Mouse (Mus musculus) kidney, postnatal 0 days (tissue): Measurements from ENCODE around the gene Evc. TPM values are rescaled to one million over a fixed set of nuclear protein-coding genes. Genes with fewer than 3 reads are reported as not detected.

Experiments used
- ATAC-seq: fragments of 200-750 bp; cut with Nextera tagmentation; replicated peaks from 2 replicates; pipeline ENCODE4 v1.8.0; 2017; ENCODE audit warnings: low read depth, moderate number of reproducible peaks, moderate TSS enrichment, moderate library complexity; ENCODE audit not compliant: low FRiP score
- DNase-seq: peaks from one replicate; pipeline ENCODE4 v3.0.0-alpha.2; 2016; ENCODE audit warnings: low spot score
- H3K27ac ChIP-seq: fragments of 300-500 bp; sonication (generic); 2 replicates; pipeline ENCODE4 v1.5.1; 2014; ENCODE audit warnings: mild to moderate bottlenecking
- H3K27me3 ChIP-seq: fragments of 300-500 bp; sonication (generic); 2 replicates; pipeline ENCODE4 v1.6.1; 2014; ENCODE audit warnings: low read length, mixed read lengths; ENCODE audit not compliant: insufficient read depth
- H3K36me3 ChIP-seq: fragments of 300-500 bp; sonication (generic); 2 replicates; pipeline ENCODE4 v1.6.1; 2014; ENCODE audit warnings: low read length, mixed read lengths; ENCODE audit not compliant: insufficient read depth
- H3K4me1 ChIP-seq: fragments of 300-500 bp; sonication (generic); replicated peaks from 2 replicates; pipeline ENCODE4 v1.6.1; 2014; ENCODE audit warnings: antibody characterized with exemption, low read length, mixed read lengths; ENCODE audit not compliant: insufficient read depth
- H3K4me2 ChIP-seq: fragments of 300-500 bp; sonication (generic); 2 replicates; pipeline ENCODE4 v1.6.1; 2014; ENCODE audit warnings: mild to moderate bottlenecking, low read length, moderate library complexity, mixed read lengths
- H3K4me3 ChIP-seq: fragments of 300-500 bp; sonication (generic); replicated peaks from 2 replicates; pipeline ENCODE4 v1.5.1; 2014; ENCODE audit warnings: low read depth, low read length
- H3K9ac ChIP-seq: fragments of 300-500 bp; sonication (generic); 2 replicates; pipeline ENCODE4 v1.6.1; 2014; ENCODE audit warnings: low read depth, low read length
- H3K9me3 ChIP-seq: fragments of 300-500 bp; sonication (generic); replicated peaks from 2 replicates; pipeline ENCODE4 v1.6.1; 2016; ENCODE audit warnings: low read length, inconsistent platforms, mixed read lengths
- CTCF ChIP-seq: IDR thresholded peaks from 2 replicates; pipeline ENCODE4 v1.5.1; 2016; ENCODE audit warnings: antibody characterized with exemption, low read depth, mild to moderate bottlenecking, moderate library complexity
- WGBS: fragments of 180-500 bp; shearing (Covaris S2); extraction: QIAGEN DNeasy Blood & Tissue Kit; methylation state at CpG from one replicate; pipeline ENCODE4 v1.1.7; 2014; 5-methylcytosine and 5-hydroxymethylcytosine counted together
- polyA plus RNA-seq: library from polyadenylated mRNA; unstranded; fragments of >200 nt; fragmentation: Nextera tagmentation; extraction: Ambion mirVana; gene quantifications from 2 replicates; pipeline ENCODE4 v1.2.1, GENCODE M21; 2015

Evc gene
- polyA plus RNA-seq, 1 experiment from 2014 or later, result 13.8 TPM

DNA sequence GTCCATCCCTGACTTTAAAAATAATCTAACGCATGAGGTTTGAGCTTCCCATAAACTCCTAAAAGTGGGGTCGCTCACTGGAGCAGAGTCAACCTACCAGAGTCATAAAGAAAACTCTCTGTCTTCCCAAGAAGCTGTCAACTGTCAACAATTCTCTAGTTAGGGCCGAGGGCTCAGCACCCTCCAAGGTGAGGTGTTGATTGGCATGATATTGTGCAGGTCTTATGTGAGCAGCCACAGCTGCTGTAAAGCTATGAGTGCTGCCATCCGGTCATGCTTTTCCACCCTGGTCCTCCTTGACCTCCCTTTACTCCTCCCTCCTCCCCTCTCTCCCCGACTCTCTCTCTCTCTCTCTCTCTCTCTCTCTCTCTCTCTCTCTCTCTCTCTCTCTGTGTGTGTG is 25.9 kb upstream of the Evc start:
- H3K4me1 ChIP-seq, result no peaks in the 10 kb centered on the region
- no peak overlapping the region for H3K27ac ChIP-seq
- H3K4me3 ChIP-seq, result no peak overlapping the region
- ATAC-seq (no peak), DNase-seq (no peak)
- no peaks in the 10 kb centered on the region for H3K9me3 ChIP-seq
- TF ChIP-seq CTCF, result no peak
- 42% methylated on average over 5 of the region's 5 CpGs for WGBS
- 0 out of 2 replicates have a peak, but pooled peaks cover 9% of the 10 kb centered on the region for H3K36me3 ChIP-seq
- no peak overlapping the region for H3K4me2 ChIP-seq
- H3K9ac ChIP-seq, result no peak overlapping the region
- H3K27me3 ChIP-seq, result no peaks in the 10 kb centered on the region

DNA sequence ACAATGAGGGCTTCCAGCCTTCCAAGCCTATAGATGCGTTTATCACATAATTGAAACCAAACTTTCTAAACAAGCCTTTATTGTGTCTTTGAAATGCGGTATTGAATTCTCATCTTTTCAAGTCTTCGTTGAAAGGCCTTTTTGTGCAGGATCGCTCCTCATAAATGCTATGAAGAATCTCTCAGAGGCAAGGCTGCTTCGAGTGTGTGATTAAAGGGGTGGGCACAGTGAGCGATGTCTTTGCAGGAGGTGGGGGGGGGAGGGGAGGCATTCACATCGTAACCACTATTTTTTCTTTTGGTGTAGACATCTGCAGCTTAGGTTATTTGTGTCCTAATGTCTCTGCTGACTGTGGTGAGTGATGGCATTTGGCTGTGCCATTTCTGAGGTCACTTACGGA is 19.3 kb upstream of the Evc start:
- WGBS, result 90% methylated on average over 8 of the region's 8 CpGs
- no peaks in the 10 kb centered on the region for H3K9me3 ChIP-seq
- no peak overlapping the region for H3K4me3 ChIP-seq
- H3K36me3 ChIP-seq, result 0 out of 2 replicates have a peak, but pooled peaks cover 9% of the 10 kb centered on the region
- no peak overlapping the region for H3K4me2 ChIP-seq
- H3K9ac ChIP-seq, result no peak overlapping the region
- no peaks in the 10 kb centered on the region for H3K27me3 ChIP-seq
- DNase-seq, result no peak
- ATAC-seq, result no peak
- no peak overlapping the region for H3K27ac ChIP-seq
- no peak for TF ChIP-seq CTCF
- H3K4me1 ChIP-seq, result no peaks in the 10 kb centered on the region

DNA sequence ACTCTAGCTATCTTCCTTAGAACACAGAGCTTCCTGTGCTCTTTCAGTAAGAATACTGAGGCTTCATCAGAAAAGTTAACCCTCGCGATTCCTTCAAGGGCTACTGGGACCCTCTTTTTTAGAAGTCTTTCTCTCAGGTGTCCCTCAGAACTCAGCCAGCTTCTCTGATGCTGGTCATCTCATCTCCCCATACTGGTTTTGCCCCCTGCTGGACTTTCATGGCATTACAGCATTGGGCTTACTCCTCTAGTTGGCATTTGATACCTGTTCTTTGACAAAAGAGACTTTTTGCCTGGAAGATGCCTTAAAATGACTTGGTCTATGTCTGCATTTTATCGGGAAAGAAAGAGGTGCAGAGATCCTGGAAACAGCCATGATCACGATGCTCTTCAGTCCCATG is 17.7 kb upstream of the Evc start:
- 85% methylated on average over 4 of the region's 4 CpGs for WGBS
- peak; percentile 40 for DNase-seq
- TF ChIP-seq CTCF, result peak; percentile 76

DNA sequence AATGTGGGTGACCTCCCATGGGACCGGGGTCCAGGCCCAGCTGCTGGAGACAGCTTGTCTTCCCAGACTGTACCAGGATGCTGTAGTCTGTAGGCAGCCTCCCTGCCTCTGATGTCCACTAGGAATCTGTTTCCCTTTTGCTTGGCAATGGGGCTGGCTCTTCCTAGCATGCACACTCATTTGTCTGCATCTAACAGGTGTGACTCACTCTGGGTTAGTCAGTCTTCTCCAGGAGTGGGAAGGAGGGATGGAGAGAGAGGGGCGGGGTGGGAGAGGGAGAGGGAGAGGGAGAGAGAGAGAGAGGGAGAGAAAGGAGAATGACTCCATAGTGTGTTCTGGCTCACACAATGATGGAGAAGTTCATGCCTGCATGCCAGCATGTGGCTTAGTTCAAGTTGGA is 15.1 kb upstream of the Evc start:
- Histone ChIP-seq H3K4me2 (no peak overlapping the region), H3K4me1 (no peaks in the 10 kb centered on the region), H3K27me3 (no peaks in the 10 kb centered on the region), H3K4me3 (no peak overlapping the region), H3K9ac (no peak overlapping the region), H3K9me3 (no peaks in the 10 kb centered on the region), H3K27ac (no peak overlapping the region), H3K36me3 (peaks cover 24% of the 10 kb centered on the region; the same call in 1 of the 2 replicates)
- DNase-seq, result no peak
- 87% methylated on average over 2 of the region's 2 CpGs for WGBS
- ATAC-seq, result no peak
- no peak for TF ChIP-seq CTCF

More for the DNA sequence above, 17.7 kb upstream of the Evc start:
- no peak overlapping the region for H3K4me2 ChIP-seq
- no peaks in the 10 kb centered on the region for H3K27me3 ChIP-seq
- no peak overlapping the region for H3K4me3 ChIP-seq
- H3K4me1 ChIP-seq, result no peaks in the 10 kb centered on the region
- no peaks in the 10 kb centered on the region for H3K9me3 ChIP-seq
- no peak for ATAC-seq
- no peak overlapping the region for H3K9ac ChIP-seq
- 0 out of 2 replicates have a peak, but pooled peaks cover 18% of the 10 kb centered on the region for H3K36me3 ChIP-seq
- H3K27ac ChIP-seq, result no peak overlapping the region

DNA sequence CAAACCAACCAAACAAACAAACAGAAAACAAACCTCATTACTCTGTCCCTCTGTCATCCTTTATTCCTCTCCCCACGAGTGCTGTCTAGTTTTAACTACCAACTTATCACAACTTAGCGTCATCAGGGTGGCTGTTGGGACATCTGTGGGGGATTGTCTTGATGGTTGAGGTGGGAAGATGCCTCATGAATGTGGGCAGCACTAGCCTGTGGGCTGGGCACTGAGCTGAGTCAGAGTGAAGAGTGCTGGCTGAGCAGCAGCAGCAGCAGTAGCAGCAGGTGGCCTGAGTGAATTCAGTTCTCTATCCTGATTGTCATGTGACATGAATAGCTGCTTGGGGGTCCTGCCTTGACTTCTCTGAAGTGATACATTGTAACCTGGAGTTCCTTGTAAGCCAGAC is 7.3 kb upstream of the Evc start:
- ATAC-seq (no peak), DNase-seq (no peak)
- no peak overlapping the region for H3K4me3 ChIP-seq
- H3K9me3 ChIP-seq, result no peaks in the 10 kb centered on the region
- H3K27ac ChIP-seq, result no peak overlapping the region
- no peaks in the 10 kb centered on the region for H3K27me3 ChIP-seq
- TF ChIP-seq CTCF, result no peak
- peaks cover 9% of the 10 kb centered on the region for H3K4me1 ChIP-seq
- WGBS, result 81% methylated on average over 2 of the region's 2 CpGs
- H3K9ac ChIP-seq, result no peak overlapping the region
- no peak overlapping the region for H3K4me2 ChIP-seq
- peaks cover 13% of the 10 kb centered on the region; the same call in 1 of the 2 replicates for H3K36me3 ChIP-seq

DNA sequence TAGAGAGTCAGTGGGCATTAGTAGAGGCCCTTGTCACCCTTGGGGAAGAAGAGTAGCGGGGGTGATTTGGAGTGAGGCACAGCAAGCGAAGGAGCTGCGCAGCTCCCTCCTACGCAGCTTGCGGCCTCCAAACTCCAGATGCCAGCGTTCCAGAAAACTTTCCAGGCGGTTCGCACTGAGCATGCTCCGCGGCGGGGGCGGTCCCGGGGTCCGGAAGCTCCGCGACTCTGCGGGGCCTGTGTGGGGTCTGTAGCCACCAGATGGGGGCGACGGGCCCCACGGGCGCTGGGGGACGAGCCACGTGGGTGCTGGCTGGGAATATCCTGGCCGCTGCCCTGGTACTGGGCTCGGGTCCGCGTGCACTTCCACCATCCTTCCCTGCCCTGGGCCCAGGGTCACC is 1.6 kb upstream of the Evc start, which contains the start of gene Evc2:
Gene Evc2 (plus strand): TSS at position 212 of the 400 bp plus-strand sequence.
- Histone ChIP-seq H3K4me3 (peak within 1 kb of the TSS; percentile 58), H3K9me3 (no peaks in the 10 kb centered on the region), H3K4me1 (peaks cover 30% of the 10 kb centered on the region), H3K9ac (peak within 1 kb of the TSS; percentile 67), H3K36me3 (no peaks in the 10 kb centered on the region), H3K27ac (peak within 1 kb of the TSS; percentile 48), H3K27me3 (no peaks in the 10 kb centered on the region), H3K4me2 (peak within 1 kb of the TSS; percentile 89)
- TF ChIP-seq CTCF, result peak; percentile 50
- 0% methylated on average over 27 of the region's 27 CpGs for WGBS
- DNase-seq (peak; percentile 90), ATAC-seq (peak; percentile 74)

DNA sequence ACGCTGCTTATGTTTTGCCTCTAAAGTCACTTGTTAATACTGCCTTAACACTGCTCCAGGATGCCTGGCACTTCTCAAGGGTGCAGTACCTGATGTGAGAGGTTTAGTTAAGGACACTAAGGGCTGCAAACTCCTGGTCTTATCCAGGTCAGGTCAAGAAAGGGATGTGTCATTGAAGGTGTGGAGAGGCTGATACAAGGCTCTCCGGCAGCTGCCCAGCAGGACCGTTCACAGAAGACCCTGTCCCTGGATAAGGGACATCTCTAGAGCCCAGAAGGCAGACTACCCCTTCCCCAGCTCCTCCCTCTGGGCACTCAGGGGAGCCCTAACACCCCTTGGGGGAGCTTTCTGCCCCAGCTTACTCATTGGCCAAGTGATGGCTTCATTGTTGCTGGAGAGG is 1.0 kb upstream of the Evc start:
- peak overlapping the region; percentile 86 for H3K4me2 ChIP-seq
- H3K27me3 ChIP-seq, result no peaks in the 10 kb centered on the region
- 76% methylated on average over 3 of the region's 3 CpGs for WGBS
- ATAC-seq, result 0 out of 2 replicates have a peak, but pooled peaks have one; percentile 3
- 0 out of 2 replicates have a peak overlapping the region, but pooled peaks have one; percentile 48 for H3K27ac ChIP-seq
- peak overlapping the region; percentile 58 for H3K4me3 ChIP-seq
- H3K4me1 ChIP-seq, result peaks cover 30% of the 10 kb centered on the region
- no peak for TF ChIP-seq CTCF
- H3K9ac ChIP-seq, result peak overlapping the region; percentile 67; the same call in 1 of the 2 replicates
- H3K9me3 ChIP-seq, result no peaks in the 10 kb centered on the region
- H3K36me3 ChIP-seq, result no peaks in the 10 kb centered on the region
- DNase-seq, result no peak
